Mouse (Mus musculus) C2C12 (cell line): ENCODE measurements around the gene Leprot.

Experiments used
- CEBPB ChIP-seq: IDR thresholded peaks from one replicate; pipeline ENCODE4 v1.6.1; 2011; ENCODE audit warnings: low read depth, mild to moderate bottlenecking, control low read depth, moderate library complexity
- CTCF ChIP-seq: IDR thresholded peaks from one replicate; pipeline ENCODE4 v1.5.1; 2011; ENCODE audit not compliant: control insufficient read depth, insufficient read depth, insufficient read length
- MYOD1 ChIP-seq: IDR thresholded peaks from one replicate; pipeline ENCODE4 v1.6.1; 2011; ENCODE audit warnings: low read depth; ENCODE audit not compliant: control insufficient read depth, insufficient read length
- USF1 ChIP-seq: IDR thresholded peaks from one replicate; pipeline ENCODE4 v1.6.1; 2011; ENCODE audit warnings: low read depth, mild to moderate bottlenecking, control low read depth, moderate library complexity

GRCm38 (mm10) chr4:101689241-101689640 lies 41.7 kb downstream of the Leprot start:
- TF ChIP-seq CTCF = no peak
- no peak for TF ChIP-seq USF1
- TF ChIP-seq MYOD1 = no peak
- no peak for TF ChIP-seq CEBPB
